8 mouse cellular contexts compared by ENCODE assay signal in genomic region chr7:122132497-122133337, GRCm38 (mm10). TPM values are rescaled to one million over a fixed set of nuclear protein-coding genes. Genes with fewer than 3 reads are reported as not detected.
A peak's percentile ranks its signal among the peaks of the same experiment; 100 is the strongest.
DNase-seq lines count a peak whose midpoint lies in the region; ATAC-seq lines count a peak whose summit lies in the region.

Gene Palb2, minus strand, starts transcription at chr7:122132985.
Gene Dctn5, plus strand, starts transcription at chr7:122133041.

- H3K4me1 ChIP-seq in intestine, embryonic 14.5 days (replicated peaks; ENCODE audit: control insufficient read depth, insufficient read depth, low read length): peaks cover 13% of the 10 kb centered on the region; the same call in 1 of the 2 replicates

- intact Hi-C loops in left cerebral cortex, postnatal 14 days (cut with DNase I): no loop called here

- peak within 1 kb of the TSS; percentile 90 for H3K9ac ChIP-seq in intestine, embryonic 14.5 days (ENCODE audit: low read length)

- H3K4me3 ChIP-seq in intestine, embryonic 14.5 days (ENCODE audit: low read depth, low read length): peak within 1 kb of the TSS; percentile 87

- H3K27me3 ChIP-seq in intestine, embryonic 14.5 days (replicated peaks; ENCODE audit: control insufficient read depth, insufficient read depth, low read length): no peaks in the 10 kb centered on the region

- H3K27ac ChIP-seq in intestine, embryonic 14.5 days (ENCODE audit: low read depth): peak within 1 kb of the TSS; percentile 51; the same call in 1 of the 2 replicates

- peaks cover 51% of the 10 kb centered on the region for H3K36me3 ChIP-seq in intestine, embryonic 14.5 days (ENCODE audit: control insufficient read depth, insufficient read depth, low read length)

- under 1% methylated on average over 54 of the region's 54 CpGs for WGBS in intestine, embryonic 14.5 days

- H3K9me3 ChIP-seq in intestine, embryonic 14.5 days (ENCODE audit: control insufficient read depth, low read length): no peaks in the 10 kb centered on the region

- peak within 1 kb of the TSS; percentile 87 for H3K4me2 ChIP-seq in intestine, embryonic 14.5 days (ENCODE audit: low read length)

- ATAC-seq in intestine, embryonic 14.5 days (replicated peaks; ENCODE audit: low FRiP score, low TSS enrichment, low read depth): peak; percentile 96

- DNase-seq in adrenal gland, adult 18-20 months (ENCODE audit: low spot score in 2 of 2): peak; percentile 97 to 98
- peak; percentile 97 for DNase-seq in embryo, embryonic 11 days
- DNase-seq in gastrocnemius, postnatal 25 days: peak; percentile 97
- DNase-seq in intestine, embryonic 14.5 days (ENCODE audit: low spot score): peak; percentile 99
- DNase-seq in left cerebral cortex, postnatal 14 days (ENCODE audit: low spot score in 2 of 2): peak; percentile 98 to 99
- DNase-seq in mesoderm, embryonic 11.5 days (ENCODE audit: low read depth, low spot score): peak; percentile 99
- peak; percentile 96 to 97 for DNase-seq in right cerebral cortex, postnatal 36 days (ENCODE audit: low spot score in 2 of 2)
- DNase-seq in yolk sac, embryonic 10.5 days (ENCODE audit: low spot score): peak; percentile 97

RNA-seq across cellular contexts. Expression of gene Palb2, which starts in this region (rescaled TPM):
- 1 to 10 TPM in 1 of 2 experiments, under 1 TPM in 1; 0.96 to 1.7 TPM for total RNA-seq in adrenal gland, adult 18-20 months (2021)
- total RNA-seq in gastrocnemius, postnatal 25 days (2021): under 1 TPM; 0.43 to 0.99 TPM
- polyA plus RNA-seq in intestine, embryonic 14.5 days (2014; fragmentation: Nextera tagmentation; extraction: Ambion mirVana): 16.7 and 19.5 TPM in 2 replicates
- 1 to 10 TPM; 1.1 to 1.3 TPM for total RNA-seq in left cerebral cortex, postnatal 14 days (2021)

RNA-seq across cellular contexts. Expression of gene Dctn5, which starts in this region (rescaled TPM):
- total RNA-seq in adrenal gland, adult 18-20 months (2021): 10 to 100 TPM; 56.4 to 57.8 TPM
- total RNA-seq in gastrocnemius, postnatal 25 days (2021): 10 to 100 TPM; 18.4 to 20.3 TPM
- polyA plus RNA-seq in intestine, embryonic 14.5 days (2014; fragmentation: Nextera tagmentation; extraction: Ambion mirVana): 121 and 129 TPM in 2 replicates
- 100 to 1,000 TPM; 105 to 108 TPM for total RNA-seq in left cerebral cortex, postnatal 14 days (2021)

Comparison
In these comparisons a context has a peak if more than half of its experiments do, and no peak if none do; other contexts are left out.
1. Peak in every context shown above with its lines: DNase-seq, ATAC-seq, H3K4me3 ChIP-seq and H3K27ac ChIP-seq.